ENCODE assay signal across 9 mouse cellular contexts in the genomic region with DNA sequence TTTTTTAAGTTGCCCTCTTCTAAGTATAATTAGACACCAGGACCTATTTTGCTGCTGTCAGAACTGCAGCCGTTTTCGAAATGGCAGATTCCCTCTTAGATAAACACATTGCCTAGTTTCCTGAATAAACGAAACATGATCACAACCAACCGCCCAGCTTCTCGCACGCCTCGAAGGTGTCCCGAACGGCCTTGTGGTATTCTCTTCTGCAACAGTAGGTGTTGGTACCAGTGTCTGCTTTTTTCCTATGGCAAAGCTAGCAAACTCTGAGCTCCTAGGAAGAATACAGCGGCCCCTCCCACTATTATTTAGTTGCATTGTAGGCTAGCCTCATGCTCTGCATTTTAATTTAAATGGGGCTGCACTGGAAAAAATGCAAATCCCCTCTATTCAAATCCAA. TPM values are rescaled to one million over a fixed set of nuclear protein-coding genes. Genes with fewer than 3 reads are reported as not detected.
DNase-seq lines count a peak whose midpoint lies in the region; ATAC-seq and TF ChIP-seq lines count a peak whose summit lies in the region.
"Had no signal": no experiment of that assay in that cellular context is flagged by ENCODE, and none has a peak within 500 bp of the region (broad histone marks: within the 10 kb centered on the region; RNA-seq: fewer than 3 reads in every experiment).

No protein-coding gene starts in this region.

- ATAC-seq in erythroblast, adult 5-6 weeks (replicated peaks; ENCODE audit: low FRiP score, poor library complexity, severe bottlenecking): no peak
- peak; percentile 74 for ATAC-seq in forebrain, embryonic 13.5 days
- peak; percentile 61 for ATAC-seq in liver, embryonic 11.5 days (replicated peaks; ENCODE audit: low FRiP score)
- ATAC-seq in stomach, postnatal 0 days (ENCODE audit: low FRiP score, low TSS enrichment): no peak

- peak overlapping the region; percentile 78 for H3K9ac ChIP-seq in ES-Bruce4 (ENCODE audit: low read depth, poor library complexity, severe bottlenecking)
- H3K9ac ChIP-seq in forebrain, embryonic 13.5 days: peak overlapping the region; percentile 58
- peak overlapping the region; percentile 60 for H3K9ac ChIP-seq in liver, embryonic 11.5 days (ENCODE audit: low read depth, low read length)
- H3K9ac ChIP-seq in stomach, postnatal 0 days (ENCODE audit: low read length): no peak overlapping the region

- no peak for TF ChIP-seq POLR2A in ES-Bruce4 (IDR thresholded peaks at IDR 0.05; ENCODE audit: insufficient read depth, low read length)

- peak overlapping the region; percentile 51 for H3K4me3 ChIP-seq in erythroblast, embryonic 14.5 days (replicated peaks)
- H3K4me3 ChIP-seq in ES-Bruce4 (ENCODE audit: low read depth, low read length): peak overlapping the region; percentile 85
- H3K4me3 ChIP-seq in forebrain, embryonic 13.5 days: peak overlapping the region; percentile 32
- 0 out of 2 replicates have a peak overlapping the region, but pooled peaks have one; percentile 14 for H3K4me3 ChIP-seq in liver, embryonic 11.5 days (ENCODE audit: low read depth, low read length)
- peak overlapping the region; percentile 4; the same call in 1 of the 2 replicates for H3K4me3 ChIP-seq in stomach, postnatal 0 days (ENCODE audit: low read depth, low read length)

- H3K27me3 ChIP-seq in erythroblast, embryonic 14.5 days (ENCODE audit: control insufficient read depth): no peaks in the 10 kb centered on the region
- no peaks in the 10 kb centered on the region for H3K27me3 ChIP-seq in ES-Bruce4 (ENCODE audit: control insufficient read depth, insufficient read depth, low read length, poor library complexity, severe bottlenecking)
- no peaks in the 10 kb centered on the region for H3K27me3 ChIP-seq in forebrain, embryonic 13.5 days
- no peaks in the 10 kb centered on the region for H3K27me3 ChIP-seq in liver, embryonic 11.5 days (replicated peaks; ENCODE audit: control insufficient read depth, insufficient read depth, low read length)
- H3K27me3 ChIP-seq in stomach, postnatal 0 days (ENCODE audit: control insufficient read depth, insufficient read depth, low read length): no peaks in the 10 kb centered on the region
- H3K27me3 ChIP-seq: CH12.LX had no signal

- H3K36me3 ChIP-seq in erythroblast, embryonic 14.5 days (ENCODE audit: control insufficient read depth): no peaks in the 10 kb centered on the region
- H3K36me3 ChIP-seq in ES-Bruce4 (ENCODE audit: control insufficient read depth, insufficient read depth, low read length, poor library complexity, severe bottlenecking): no peaks in the 10 kb centered on the region
- H3K36me3 ChIP-seq in forebrain, embryonic 13.5 days (ENCODE audit: poor library complexity, severe bottlenecking): no peaks in the 10 kb centered on the region
- H3K36me3 ChIP-seq in liver, embryonic 11.5 days (ENCODE audit: control insufficient read depth, insufficient read depth, low read length): no peaks in the 10 kb centered on the region
- H3K36me3 ChIP-seq in stomach, postnatal 0 days (ENCODE audit: control insufficient read depth, insufficient read depth, low read length): no peaks in the 10 kb centered on the region

- no peak for TF ChIP-seq CTCF in ES-Bruce4 (IDR thresholded peaks at IDR 0.05; ENCODE audit: low read depth, low read length)
- TF ChIP-seq CTCF in stomach, postnatal 0 days (IDR thresholded peaks at IDR 0.05; ENCODE audit: low read depth): no peak

- peak overlapping the region; percentile 99 for H3K27ac ChIP-seq in ES-Bruce4 (ENCODE audit: insufficient read depth, low read length)
- peak overlapping the region; percentile 86 for H3K27ac ChIP-seq in forebrain, embryonic 13.5 days
- peak overlapping the region; percentile 63; the same call in 1 of the 2 replicates for H3K27ac ChIP-seq in liver, embryonic 11.5 days (ENCODE audit: low read depth, low read length)
- H3K27ac ChIP-seq in stomach, postnatal 0 days (replicated peaks): no peak overlapping the region

- H3K4me1 ChIP-seq in erythroblast, embryonic 14.5 days (ENCODE audit: control insufficient read depth): peaks cover 25% of the 10 kb centered on the region
- peaks cover 10% of the 10 kb centered on the region for H3K4me1 ChIP-seq in ES-Bruce4 (ENCODE audit: control insufficient read depth, insufficient read depth, low read length)
- peaks cover 20% of the 10 kb centered on the region for H3K4me1 ChIP-seq in forebrain, embryonic 13.5 days
- H3K4me1 ChIP-seq in liver, embryonic 11.5 days (replicated peaks; ENCODE audit: control insufficient read depth, insufficient read depth, low read length): peaks cover 13% of the 10 kb centered on the region
- no peaks in the 10 kb centered on the region for H3K4me1 ChIP-seq in stomach, postnatal 0 days (replicated peaks; ENCODE audit: control insufficient read depth, insufficient read depth)

- peak; percentile 68 for TF ChIP-seq EP300 in ES-Bruce4 (IDR thresholded peaks at IDR 0.05; ENCODE audit: insufficient read depth, low read depth, low read length)
- no peak for TF ChIP-seq EP300 in stomach, postnatal 0 days (optimal IDR thresholded peaks at IDR 0.05)

- DNase-seq in liver, embryonic 11.5 days (ENCODE audit: low spot score): no peak
- DNase-seq in stomach, postnatal 0 days (ENCODE audit: low spot score): no peak
- no peak for DNase-seq in gastrocnemius, postnatal 4 days (ENCODE audit: low spot score in 2 of 2)
- no peak for DNase-seq in urinary bladder, postnatal 25 days (ENCODE audit: low spot score)

- H3K9me3 ChIP-seq in erythroblast, embryonic 14.5 days (ENCODE audit: control insufficient read depth, low read length): no peaks in the 10 kb centered on the region
- H3K9me3 ChIP-seq in ES-Bruce4 (replicated peaks; ENCODE audit: control insufficient read depth, insufficient read depth, low read length, poor library complexity, severe bottlenecking): no peaks in the 10 kb centered on the region
- H3K9me3 ChIP-seq in forebrain, embryonic 13.5 days (replicated peaks): no peaks in the 10 kb centered on the region
- no peaks in the 10 kb centered on the region for H3K9me3 ChIP-seq in liver, embryonic 11.5 days (ENCODE audit: control insufficient read depth, low read length)
- no peaks in the 10 kb centered on the region for H3K9me3 ChIP-seq in stomach, postnatal 0 days (ENCODE audit: control insufficient read depth, low read length)

- peak overlapping the region; percentile 61 for H3K4me2 ChIP-seq in forebrain, embryonic 13.5 days
- peak overlapping the region; percentile 54 for H3K4me2 ChIP-seq in liver, embryonic 11.5 days
- H3K4me2 ChIP-seq in stomach, postnatal 0 days (replicated peaks; ENCODE audit: low read depth): peak overlapping the region; percentile 35; the same call in 1 of the 2 replicates

- 1% methylated on average over 10 of the region's 10 CpGs for WGBS in forebrain, embryonic 13.5 days
- WGBS in liver, embryonic 11.5 days: 4% methylated on average over 10 of the region's 10 CpGs
- 8% methylated on average over 10 of the region's 10 CpGs for WGBS in stomach, postnatal 0 days

RNA-seq across cellular contexts. Expression of a gene that starts 45.3 kb away (rescaled TPM):
- 1.2 and 1.5 TPM in 2 replicates for polyA plus RNA-seq in erythroblast, embryonic 14.5 days (2012)
- 75.7 and 92.6 TPM in 2 replicates for total RNA-seq in erythroblast, adult 5-6 weeks (2015; ENCODE audit: low replicate concordance)
- 169 and 180 TPM in 2 replicates for total RNA-seq in erythroblast, adult 5-6 weeks (2017; ENCODE audit: low replicate concordance)
- polyA plus RNA-seq in ES-Bruce4 (2011; ENCODE audit: insufficient read depth, insufficient read length, low read depth, missing spikeins): 39.6 and 39.9 TPM in 2 replicates
- 2.5 and 2.6 TPM in 2 replicates for polyA plus RNA-seq in forebrain, embryonic 13.5 days (2015; fragmentation: Nextera tagmentation; extraction: Ambion mirVana)
- 5.1 and 5.4 TPM in 2 replicates for polyA plus RNA-seq in liver, embryonic 11.5 days (2014; fragmentation: Nextera tagmentation; extraction: Ambion mirVana)
- polyA plus RNA-seq in stomach, postnatal 0 days (2015; fragmentation: Nextera tagmentation; extraction: Ambion mirVana): 1.5 and 1.7 TPM in 2 replicates
- total RNA-seq in gastrocnemius, postnatal 4 days (2021): 10 to 100 TPM; 14.1 to 15.1 TPM

Comparison
In these comparisons a context has a peak if more than half of its experiments do, and no peak if none do; other contexts are left out.
1. H3K4me3 ChIP-seq: peak in every context shown above with its lines; median percentile 85 in ES-Bruce4; 51 in erythroblast, embryonic 14.5 days; 32 in forebrain, embryonic 13.5 days; 14 in liver, embryonic 11.5 days; 4 in stomach, postnatal 0 days.
2. ATAC-seq: peak in forebrain, embryonic 13.5 days (single experiment) and liver, embryonic 11.5 days (single experiment); none in erythroblast, adult 5-6 weeks (single experiment) and stomach, postnatal 0 days (single experiment).
3. Peak in every context shown above with its lines, with median percentiles within 50 percentile points of each other: H3K4me2 ChIP-seq.